Mouse (Mus musculus): ENCODE data around the gene Pabpc1l. TPM values are rescaled to one million over a fixed set of nuclear protein-coding genes. Genes with fewer than 3 reads are reported as not detected.

Pabpc1l gene
- polyA plus RNA-seq, 1 experiment from 2014 or later: 0.96 TPM

GRCm38 (mm10) chr2:164084342-164084700 is 59.1 kb downstream of the Pabpc1l start:
- ATAC-seq (ENCODE audit: insufficient number of reproducible peaks, low FRiP score): no peak
- no peak overlapping the region for H3K27ac ChIP-seq (ENCODE audit: poor library complexity, severe bottlenecking)
- H3K36me3 ChIP-seq: peaks cover 80% of the 10 kb centered on the region

GRCm38 (mm10) chr2:164087416-164088017 is 62.3 kb downstream of the Pabpc1l start:
- H3K36me3 ChIP-seq: peaks cover 71% of the 10 kb centered on the region
- 85% methylated on average over 6 of the region's 6 CpGs for WGBS
- no peak for ATAC-seq (ENCODE audit: insufficient number of reproducible peaks, low FRiP score)

More at GRCm38 (mm10) chr2:164084342-164084700, 59.1 kb downstream of the Pabpc1l start:
- no peak overlapping the region for H3K9ac ChIP-seq
- no peak overlapping the region for H3K4me2 ChIP-seq
- no peaks in the 10 kb centered on the region for H3K27me3 ChIP-seq (replicated peaks)
- no peak overlapping the region for H3K4me3 ChIP-seq
- WGBS: 89% methylated on average over 7 of the region's 7 CpGs
- H3K9me3 ChIP-seq (replicated peaks): no peaks in the 10 kb centered on the region
- H3K4me1 ChIP-seq (replicated peaks): peaks cover 4% of the 10 kb centered on the region; the same call in 1 of the 2 replicates

GRCm38 (mm10) chr2:164089508-164089907 is 64.3 kb downstream of the Pabpc1l start:
- ATAC-seq (ENCODE audit: insufficient number of reproducible peaks, low FRiP score): no peak
- Histone ChIP-seq H3K4me2 (no peak overlapping the region), H3K27ac (ENCODE audit: poor library complexity, severe bottlenecking) (no peak overlapping the region), H3K9ac (no peak overlapping the region), H3K4me3 (no peak overlapping the region), H3K36me3 (peaks cover 56% of the 10 kb centered on the region), H3K27me3 (replicated peaks) (no peaks in the 10 kb centered on the region), H3K4me1 (replicated peaks) (peaks cover 4% of the 10 kb centered on the region; the same call in 1 of the 2 replicates), H3K9me3 (replicated peaks) (no peaks in the 10 kb centered on the region)
- WGBS: 90% methylated on average over 4 of the region's 4 CpGs

More at GRCm38 (mm10) chr2:164087416-164088017, 62.3 kb downstream of the Pabpc1l start:
- Histone ChIP-seq H3K4me2 (no peak overlapping the region), H3K9ac (no peak overlapping the region), H3K27me3 (replicated peaks) (no peaks in the 10 kb centered on the region), H3K4me1 (replicated peaks) (no peaks in the 10 kb centered on the region), H3K27ac (ENCODE audit: poor library complexity, severe bottlenecking) (no peak overlapping the region), H3K4me3 (no peak overlapping the region), H3K9me3 (replicated peaks) (no peaks in the 10 kb centered on the region)

GRCm38 (mm10) chr2:164094152-164094551 is 68.9 kb downstream of the Pabpc1l start:
- no peak overlapping the region for H3K4me3 ChIP-seq
- H3K9ac ChIP-seq: no peak overlapping the region
- H3K4me1 ChIP-seq (replicated peaks): peaks cover 4% of the 10 kb centered on the region; the same call in 1 of the 2 replicates
- H3K36me3 ChIP-seq: peaks cover 51% of the 10 kb centered on the region
- 0 out of 2 replicates have a peak overlapping the region, but pooled peaks have one; percentile 13 for H3K27ac ChIP-seq (ENCODE audit: poor library complexity, severe bottlenecking)
- WGBS: 44% methylated on average over 7 of the region's 7 CpGs
- no peaks in the 10 kb centered on the region for H3K9me3 ChIP-seq (replicated peaks)
- no peaks in the 10 kb centered on the region for H3K27me3 ChIP-seq (replicated peaks)
- no peak overlapping the region for H3K4me2 ChIP-seq
- ATAC-seq (ENCODE audit: insufficient number of reproducible peaks, low FRiP score): no peak

GRCm38 (mm10) chr2:164098603-164099250 is 73.5 kb downstream of the Pabpc1l start:
- no peaks in the 10 kb centered on the region for H3K9me3 ChIP-seq (replicated peaks)
- ATAC-seq (ENCODE audit: insufficient number of reproducible peaks, low FRiP score): no peak
- H3K27me3 ChIP-seq (replicated peaks): no peaks in the 10 kb centered on the region
- no peak overlapping the region for H3K9ac ChIP-seq
- 89% methylated on average over 11 of the region's 11 CpGs for WGBS
- peaks cover 4% of the 10 kb centered on the region; the same call in 1 of the 2 replicates for H3K4me1 ChIP-seq (replicated peaks)
- H3K27ac ChIP-seq (ENCODE audit: poor library complexity, severe bottlenecking): no peak overlapping the region
- H3K4me3 ChIP-seq: no peak overlapping the region
- no peak overlapping the region for H3K4me2 ChIP-seq
- peaks cover 58% of the 10 kb centered on the region for H3K36me3 ChIP-seq

Other genes starting within 250 kb of the Pabpc1l start
- gene Ccn5, start 204.6 kb upstream of the Pabpc1l start, polyA plus RNA-seq (2016; fragmentation: Nextera tagmentation; extraction: Ambion mirVana): 0.14 and 0.26 TPM in 2 replicates
- not detected in 2 replicates for gene Kcnk15, start 171.8 kb upstream of the Pabpc1l start, polyA plus RNA-seq (2016; fragmentation: Nextera tagmentation; extraction: Ambion mirVana)
- 0.65 and 0.77 TPM in 2 replicates for gene Rims4, start 106.8 kb upstream of the Pabpc1l start, polyA plus RNA-seq (2016; fragmentation: Nextera tagmentation; extraction: Ambion mirVana)
- gene Ywhab, start 30.5 kb upstream of the Pabpc1l start, polyA plus RNA-seq (2016; fragmentation: Nextera tagmentation; extraction: Ambion mirVana): 270 and 271 TPM in 2 replicates
- gene Stk4, start 44.9 kb downstream of the Pabpc1l start, polyA plus RNA-seq (2016; fragmentation: Nextera tagmentation; extraction: Ambion mirVana): 22.1 and 23.4 TPM in 2 replicates
- gene Tomm34, start 45.7 kb downstream of the Pabpc1l start, polyA plus RNA-seq (2016; fragmentation: Nextera tagmentation; extraction: Ambion mirVana): 55.7 and 56.6 TPM in 2 replicates
- gene Kcns1, start 145.7 kb downstream of the Pabpc1l start, polyA plus RNA-seq (2016; fragmentation: Nextera tagmentation; extraction: Ambion mirVana): 0.15 and 0.18 TPM in 2 replicates
- not detected in 2 replicates for gene Wfdc5, start 157.3 kb downstream of the Pabpc1l start, polyA plus RNA-seq (2016; fragmentation: Nextera tagmentation; extraction: Ambion mirVana)
- gene Wfdc12, start 165.2 kb downstream of the Pabpc1l start, polyA plus RNA-seq (2016; fragmentation: Nextera tagmentation; extraction: Ambion mirVana): not detected in 2 replicates
- gene Wfdc15a, start 174.7 kb downstream of the Pabpc1l start, polyA plus RNA-seq (2016; fragmentation: Nextera tagmentation; extraction: Ambion mirVana): not detected in 2 replicates
- not detected in 2 replicates for gene Wfdc15b, start 196.2 kb downstream of the Pabpc1l start, polyA plus RNA-seq (2016; fragmentation: Nextera tagmentation; extraction: Ambion mirVana)
- not detected in 2 replicates for gene Svs2, start 213.0 kb downstream of the Pabpc1l start, polyA plus RNA-seq (2016; fragmentation: Nextera tagmentation; extraction: Ambion mirVana)
- not detected in 2 replicates for gene Svs3b, start 231.2 kb downstream of the Pabpc1l start, polyA plus RNA-seq (2016; fragmentation: Nextera tagmentation; extraction: Ambion mirVana)

Measured in heart, embryonic 12.5 days (tissue).